Mouse (Mus musculus): ENCODE results near the gene Slc38a6. TPM values are rescaled to one million over a fixed set of nuclear protein-coding genes. Genes with fewer than 3 reads are reported as not detected.

The Slc38a6 gene
- total RNA-seq, 1 experiment from 2014 or later = 8.3 TPM

GRCm38 (mm10) chr12:73357311-73357710, 70.7 kb downstream of the Slc38a6 start:
- DNase-seq = no peak

- no peak for DNase-seq
Measured at GRCm38 (mm10) chr12:73357736-73358135, 71.2 kb downstream of the Slc38a6 start.

GRCm38 (mm10) chr12:73358640-73359039, 72.1 kb downstream of the Slc38a6 start:
- peak; percentile 58 for DNase-seq

- no peak for DNase-seq
Measured at GRCm38 (mm10) chr12:73359520-73359919, 72.9 kb downstream of the Slc38a6 start.

GRCm38 (mm10) chr12:73361201-73361600, 74.6 kb downstream of the Slc38a6 start:
- no peak for DNase-seq

- DNase-seq = no peak
Measured at GRCm38 (mm10) chr12:73363401-73363800, 76.8 kb downstream of the Slc38a6 start.

- DNase-seq = no peak
Measured at GRCm38 (mm10) chr12:73363956-73364355, 77.4 kb downstream of the Slc38a6 start.

- DNase-seq = no peak
Measured at GRCm38 (mm10) chr12:73366581-73366980, 80.0 kb downstream of the Slc38a6 start.

GRCm38 (mm10) chr12:73367460-73368079, 81.0 kb downstream of the Slc38a6 start:
- no peak for DNase-seq

GRCm38 (mm10) chr12:73368868-73369608, 82.5 kb downstream of the Slc38a6 start:
- DNase-seq = no peak

- no peak for DNase-seq
Measured at GRCm38 (mm10) chr12:73370367-73370944, 83.9 kb downstream of the Slc38a6 start.

- DNase-seq = peak; percentile 55
Measured at GRCm38 (mm10) chr12:73371132-73371531, 84.6 kb downstream of the Slc38a6 start.

GRCm38 (mm10) chr12:73378026-73378425, 91.4 kb downstream of the Slc38a6 start:
- DNase-seq = no peak

- no peak for DNase-seq
Measured at GRCm38 (mm10) chr12:73378724-73379355, 92.3 kb downstream of the Slc38a6 start.

- DNase-seq = no peak
Measured at GRCm38 (mm10) chr12:73380686-73381360, 94.2 kb downstream of the Slc38a6 start.

- no peak for DNase-seq
Measured at GRCm38 (mm10) chr12:73381452-73381851, 94.9 kb downstream of the Slc38a6 start.

- no peak for DNase-seq
Measured at GRCm38 (mm10) chr12:73382290-73383178, 96.0 kb downstream of the Slc38a6 start.

GRCm38 (mm10) chr12:73383179-73383510, 96.6 kb downstream of the Slc38a6 start:
- DNase-seq = no peak

- DNase-seq = no peak
Measured at GRCm38 (mm10) chr12:73383861-73384260, 97.3 kb downstream of the Slc38a6 start.

GRCm38 (mm10) chr12:73384747-73385146, 98.2 kb downstream of the Slc38a6 start:
- DNase-seq = no peak

- DNase-seq = no peak
Measured at GRCm38 (mm10) chr12:73392507-73392906, 105.9 kb downstream of the Slc38a6 start.
